Mouse (Mus musculus): Measurements from ENCODE around the gene Osbpl5. TPM values are rescaled to one million over a fixed set of nuclear protein-coding genes. Genes with fewer than 3 reads are reported as not detected.
A peak's percentile ranks its signal among the peaks of the same experiment; 100 is the strongest.

Gene Osbpl5
- polyA plus RNA-seq, 1 experiment: 20.6 TPM

DNA sequence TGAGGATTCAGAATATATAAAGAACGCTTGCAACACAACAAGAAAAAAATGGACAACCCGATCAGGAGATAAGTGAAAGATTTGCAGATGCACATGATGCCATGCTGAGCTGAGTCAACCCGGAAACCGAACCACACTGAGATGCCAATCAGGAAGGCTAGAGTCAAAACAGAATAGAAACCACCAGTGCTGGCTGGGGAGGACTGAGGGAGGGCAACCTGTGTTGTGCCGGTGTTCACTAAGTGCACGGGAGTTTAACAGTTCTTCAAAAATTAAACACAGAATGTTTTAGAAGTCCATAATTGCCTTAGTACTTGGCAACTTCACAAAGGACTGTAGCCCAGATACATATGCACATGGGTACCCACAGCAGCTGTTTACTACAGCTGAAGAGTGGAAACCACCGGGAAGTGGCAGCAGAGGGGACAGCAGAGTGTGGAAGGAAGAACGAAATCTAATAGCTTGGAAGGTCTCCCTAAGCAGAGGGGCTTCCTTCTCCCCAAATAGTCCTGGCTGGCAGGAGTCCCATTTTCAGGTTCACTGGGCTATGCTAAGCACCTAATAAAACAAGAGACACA is 43.9 kb downstream of the Osbpl5 start:
- peak; percentile 46 for DNase-seq
- peaks cover 15% of the 10 kb centered on the region for H3K4me1 ChIP-seq (replicated peaks; ENCODE audit: control insufficient read depth, insufficient read depth, low read length)
- H3K27ac ChIP-seq (ENCODE audit: control insufficient read depth, insufficient read depth, low read length): peak overlapping the region; percentile 0
- H3K4me3 ChIP-seq (ENCODE audit: control insufficient read depth, insufficient read depth, low read length): 0 out of 2 replicates have a peak overlapping the region, but pooled peaks have one; percentile 25
- no peaks in the 10 kb centered on the region for H3K27me3 ChIP-seq (ENCODE audit: control insufficient read depth, insufficient read depth, low read length)
- no peak for TF ChIP-seq POLR2A (IDR thresholded peaks at IDR 0.05; ENCODE audit: control insufficient read depth, extremely low read depth, insufficient read depth, low read length, poor library complexity)
- TF ChIP-seq CTCF (IDR thresholded peaks at IDR 0.05; ENCODE audit: borderline replicate concordance, control insufficient read depth, extremely low read depth, insufficient read depth, low read length, poor library complexity): no peak
- WGBS: 2% methylated on average over 8 of the region's 8 CpGs
- H3K36me3 ChIP-seq (ENCODE audit: control insufficient read depth, insufficient read depth, low read length): no peaks in the 10 kb centered on the region

- Histone ChIP-seq H3K4me3 (ENCODE audit: control insufficient read depth, insufficient read depth, low read length) (no peak overlapping the region), H3K27me3 (ENCODE audit: control insufficient read depth, insufficient read depth, low read length) (no peaks in the 10 kb centered on the region)
- DNase-seq: no peak
Measured at GRCm38 (mm10) chr7:143712023-143712422, 44.8 kb downstream of the Osbpl5 start.

DNA sequence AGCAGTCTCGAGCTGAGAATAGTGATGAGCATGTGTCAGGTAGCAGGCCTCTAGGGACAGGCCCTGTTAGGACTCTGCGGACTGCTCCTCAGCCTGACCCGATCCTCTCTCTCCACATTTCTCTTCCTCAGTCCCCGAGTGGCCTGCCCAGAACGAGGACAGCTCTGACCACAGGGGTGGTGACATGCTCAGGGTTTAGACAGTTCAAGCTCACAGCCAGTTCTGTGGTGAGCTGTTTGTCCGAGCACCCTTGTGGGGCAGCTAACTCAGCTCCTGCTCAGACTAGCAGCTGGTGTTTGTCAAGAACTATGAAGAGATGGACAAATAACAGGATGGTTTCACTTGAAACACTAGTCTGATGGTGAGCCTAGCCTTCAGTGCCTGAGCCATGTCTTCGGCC is 45.4 kb downstream of the Osbpl5 start:
- no peaks in the 10 kb centered on the region for H3K27me3 ChIP-seq (ENCODE audit: control insufficient read depth, insufficient read depth, low read length)
- H3K36me3 ChIP-seq (ENCODE audit: control insufficient read depth, insufficient read depth, low read length): no peaks in the 10 kb centered on the region
- DNase-seq: no peak
- no peak overlapping the region for H3K4me3 ChIP-seq (ENCODE audit: control insufficient read depth, insufficient read depth, low read length)
- no peak overlapping the region for H3K27ac ChIP-seq (ENCODE audit: control insufficient read depth, insufficient read depth, low read length)
- WGBS: 90% methylated on average over 7 of the region's 7 CpGs
- TF ChIP-seq CTCF (IDR thresholded peaks at IDR 0.05; ENCODE audit: borderline replicate concordance, control insufficient read depth, extremely low read depth, insufficient read depth, low read length, poor library complexity): no peak
- TF ChIP-seq POLR2A (IDR thresholded peaks at IDR 0.05; ENCODE audit: control insufficient read depth, extremely low read depth, insufficient read depth, low read length, poor library complexity): no peak
- H3K4me1 ChIP-seq (replicated peaks; ENCODE audit: control insufficient read depth, insufficient read depth, low read length): peaks cover 15% of the 10 kb centered on the region

More at GRCm38 (mm10) chr7:143712023-143712422, 44.8 kb downstream of the Osbpl5 start:
- peaks cover 15% of the 10 kb centered on the region for H3K4me1 ChIP-seq (replicated peaks; ENCODE audit: control insufficient read depth, insufficient read depth, low read length)
- TF ChIP-seq POLR2A (IDR thresholded peaks at IDR 0.05; ENCODE audit: control insufficient read depth, extremely low read depth, insufficient read depth, low read length, poor library complexity): no peak
- no peak for TF ChIP-seq CTCF (IDR thresholded peaks at IDR 0.05; ENCODE audit: borderline replicate concordance, control insufficient read depth, extremely low read depth, insufficient read depth, low read length, poor library complexity)
- H3K27ac ChIP-seq (ENCODE audit: control insufficient read depth, insufficient read depth, low read length): no peak overlapping the region
- no peaks in the 10 kb centered on the region for H3K36me3 ChIP-seq (ENCODE audit: control insufficient read depth, insufficient read depth, low read length)
- 93% methylated on average over 4 of the region's 4 CpGs for WGBS

DNA sequence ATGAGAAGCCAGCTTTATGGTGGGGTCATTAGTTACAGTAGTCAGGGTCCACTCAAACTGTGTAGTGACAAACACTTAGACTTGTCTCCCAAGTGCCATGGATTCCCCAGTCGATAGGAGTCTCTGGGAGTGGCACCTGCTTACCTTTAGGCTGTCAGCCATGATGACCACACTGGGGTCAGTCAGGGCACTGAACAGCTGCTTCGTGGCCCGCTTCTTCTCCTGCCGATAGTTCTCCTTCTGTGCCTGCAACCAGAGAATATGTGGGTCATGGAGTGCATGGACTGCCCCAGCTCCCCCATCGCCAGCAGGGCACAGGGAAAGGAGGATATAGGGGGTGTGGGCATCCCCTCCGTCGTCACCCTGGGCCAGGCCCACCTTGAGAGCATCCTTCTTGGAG is 47.4 kb downstream of the Osbpl5 start:
- Histone ChIP-seq H3K4me1 (replicated peaks; ENCODE audit: control insufficient read depth, insufficient read depth, low read length) (peaks cover 15% of the 10 kb centered on the region), H3K27me3 (ENCODE audit: control insufficient read depth, insufficient read depth, low read length) (no peaks in the 10 kb centered on the region), H3K27ac (ENCODE audit: control insufficient read depth, insufficient read depth, low read length) (no peak overlapping the region), H3K36me3 (ENCODE audit: control insufficient read depth, insufficient read depth, low read length) (no peaks in the 10 kb centered on the region), H3K4me3 (ENCODE audit: control insufficient read depth, insufficient read depth, low read length) (no peak overlapping the region)
- no peak for DNase-seq
- 98% methylated on average over 7 of the region's 7 CpGs for WGBS
- no peak for TF ChIP-seq CTCF (IDR thresholded peaks at IDR 0.05; ENCODE audit: borderline replicate concordance, control insufficient read depth, extremely low read depth, insufficient read depth, low read length, poor library complexity)
- no peak for TF ChIP-seq POLR2A (IDR thresholded peaks at IDR 0.05; ENCODE audit: control insufficient read depth, extremely low read depth, insufficient read depth, low read length, poor library complexity)

DNA sequence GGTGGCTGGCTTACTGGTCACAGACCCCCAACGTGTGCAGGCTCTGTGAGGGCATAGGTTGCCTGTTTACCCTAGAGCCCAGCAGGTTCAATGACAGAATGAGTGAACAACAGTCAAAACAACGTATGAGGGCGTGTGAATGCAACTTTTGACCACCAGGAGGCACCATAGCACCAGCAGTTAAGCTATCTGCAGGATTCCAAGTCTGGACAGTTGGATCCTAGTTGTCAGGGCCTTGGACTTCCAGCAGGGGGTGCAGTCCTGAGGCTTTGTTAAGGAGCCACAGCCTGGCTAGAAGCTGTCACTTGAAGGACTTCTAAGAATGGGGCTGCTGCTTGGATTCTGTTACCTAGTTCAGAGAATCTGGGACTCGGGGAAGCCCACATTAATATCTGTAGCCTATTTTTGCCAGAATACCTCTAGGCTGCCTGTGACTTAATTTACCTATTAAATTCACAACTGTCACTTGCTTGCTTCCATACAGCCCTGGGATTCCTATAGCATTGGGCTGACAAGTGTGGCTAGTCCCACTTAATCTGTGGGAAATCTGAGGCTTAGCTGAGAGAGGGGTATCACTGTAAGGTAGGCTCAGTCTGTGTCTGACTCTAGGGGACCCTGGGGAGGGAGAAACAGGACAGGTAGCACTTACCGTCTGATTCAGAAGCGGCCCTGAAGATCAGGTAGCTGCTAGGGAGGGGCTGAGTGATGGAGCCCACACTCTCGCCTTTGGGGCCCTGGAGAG is 49.9 kb downstream of the Osbpl5 start:
- DNase-seq: peak; percentile 88
- Histone ChIP-seq H3K4me1 (replicated peaks; ENCODE audit: control insufficient read depth, insufficient read depth, low read length) (no peaks in the 10 kb centered on the region), H3K27me3 (ENCODE audit: control insufficient read depth, insufficient read depth, low read length) (no peaks in the 10 kb centered on the region), H3K27ac (ENCODE audit: control insufficient read depth, insufficient read depth, low read length) (no peak overlapping the region), H3K4me3 (ENCODE audit: control insufficient read depth, insufficient read depth, low read length) (no peak overlapping the region), H3K36me3 (ENCODE audit: control insufficient read depth, insufficient read depth, low read length) (no peaks in the 10 kb centered on the region)
- TF ChIP-seq POLR2A (IDR thresholded peaks at IDR 0.05; ENCODE audit: control insufficient read depth, extremely low read depth, insufficient read depth, low read length, poor library complexity) (no peak), CTCF (IDR thresholded peaks at IDR 0.05; ENCODE audit: borderline replicate concordance, control insufficient read depth, extremely low read depth, insufficient read depth, low read length, poor library complexity) (peak; percentile 81; the same call in 1 of the 2 replicates)
- WGBS: 55% methylated on average over 7 of the region's 7 CpGs

DNA sequence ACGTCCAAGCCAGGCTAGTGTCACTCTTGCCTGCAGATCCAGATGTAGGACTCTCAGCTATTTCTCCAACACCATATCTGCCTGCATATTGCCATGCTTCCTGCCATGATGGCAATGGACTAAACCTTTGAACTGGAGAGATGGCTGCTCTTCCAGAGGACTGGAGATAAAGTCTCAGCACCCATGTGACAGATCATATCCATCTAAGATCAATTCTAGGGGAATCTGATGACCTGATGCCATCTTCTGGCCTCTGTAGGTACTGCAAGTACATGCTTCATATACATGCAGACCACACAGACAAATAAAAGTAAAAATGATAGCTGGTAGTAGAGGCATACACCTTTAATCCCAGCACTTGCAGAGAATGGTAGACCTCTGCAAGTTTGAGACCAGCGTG is 60.6 kb downstream of the Osbpl5 start:
- Histone ChIP-seq H3K36me3 (ENCODE audit: control insufficient read depth, insufficient read depth, low read length) (no peaks in the 10 kb centered on the region), H3K27ac (ENCODE audit: control insufficient read depth, insufficient read depth, low read length) (no peak overlapping the region), H3K27me3 (ENCODE audit: control insufficient read depth, insufficient read depth, low read length) (no peaks in the 10 kb centered on the region), H3K4me3 (ENCODE audit: control insufficient read depth, insufficient read depth, low read length) (no peak overlapping the region), H3K4me1 (replicated peaks; ENCODE audit: control insufficient read depth, insufficient read depth, low read length) (no peaks in the 10 kb centered on the region)
- TF ChIP-seq CTCF (IDR thresholded peaks at IDR 0.05; ENCODE audit: borderline replicate concordance, control insufficient read depth, extremely low read depth, insufficient read depth, low read length, poor library complexity): no peak
- TF ChIP-seq POLR2A (IDR thresholded peaks at IDR 0.05; ENCODE audit: control insufficient read depth, extremely low read depth, insufficient read depth, low read length, poor library complexity): no peak
- DNase-seq: peak; percentile 52
- 91% methylated on average over 2 of the region's 2 CpGs for WGBS

Data from thymus, adult 2 months (tissue).